Mouse (Mus musculus): ENCODE measurements around the gene Sp4.
A peak's percentile ranks its signal among the peaks of the same experiment; 100 is the strongest.

The Sp4 gene

DNA sequence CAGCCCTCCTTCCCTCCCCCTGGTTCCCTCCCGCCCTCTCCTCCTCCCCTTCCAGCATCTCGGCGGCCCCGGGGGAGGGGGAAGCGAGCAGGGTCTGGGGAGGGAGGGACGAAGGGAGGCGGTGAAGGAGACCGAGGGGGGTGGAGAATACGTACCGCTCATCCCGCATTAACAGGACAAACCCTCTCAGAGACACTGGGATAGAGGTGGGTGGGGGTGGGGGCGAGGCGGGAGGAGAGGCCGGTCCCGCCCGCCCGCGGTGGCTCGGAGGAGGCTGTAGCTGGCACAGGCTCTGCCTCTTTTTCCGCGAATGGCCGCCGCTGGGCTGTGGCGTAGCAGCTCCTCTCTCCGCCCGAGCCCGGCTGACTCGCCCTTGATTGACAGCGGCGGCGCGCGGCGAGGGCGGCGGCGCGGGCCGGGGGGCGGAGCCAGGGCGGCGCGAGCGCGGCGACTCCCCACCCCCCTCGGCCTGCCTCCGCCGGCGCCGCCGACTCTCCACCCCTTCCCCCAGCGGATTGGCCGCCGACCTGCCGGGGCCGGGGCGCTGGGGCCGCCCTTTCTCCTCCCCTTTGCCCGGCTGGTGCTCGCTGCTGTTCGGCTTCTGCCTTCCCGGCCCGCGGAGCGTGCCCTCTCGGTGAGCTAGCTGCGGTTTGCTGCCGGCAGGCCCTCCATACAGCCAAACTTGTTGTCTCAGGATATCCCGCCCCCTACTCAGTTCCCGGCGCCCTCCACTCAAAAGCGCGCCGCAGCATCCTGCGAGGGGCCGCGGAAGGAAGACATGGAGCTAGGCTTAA, at the start of gene Sp4:
TSS of gene Sp4 (minus strand) at position 369 of the 794 bp plus-strand sequence.
- peak; percentile 93 for DNase-seq (ENCODE audit: low spot score)

DNA sequence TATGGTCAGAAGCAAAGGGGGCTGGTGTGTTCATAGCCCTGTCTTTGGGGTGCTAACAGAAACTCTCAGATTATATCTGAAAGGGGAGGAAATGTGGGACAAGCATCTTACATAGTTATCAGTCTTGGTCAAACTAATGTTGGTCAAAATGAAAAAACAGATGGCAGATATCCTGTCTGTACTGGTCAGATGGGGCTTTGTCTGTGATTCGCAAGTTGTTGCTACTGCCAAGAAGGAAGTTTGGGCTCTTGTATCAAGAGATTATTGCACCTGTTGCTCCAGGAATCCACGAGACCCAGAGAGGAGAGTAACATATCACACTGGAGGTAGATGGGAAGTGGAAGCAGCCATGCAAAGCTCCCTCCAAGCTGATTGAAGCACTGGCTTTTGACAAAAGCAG, 37.9 kb upstream of the Sp4 start:
- DNase-seq (ENCODE audit: low spot score) = peak; percentile 2

DNA sequence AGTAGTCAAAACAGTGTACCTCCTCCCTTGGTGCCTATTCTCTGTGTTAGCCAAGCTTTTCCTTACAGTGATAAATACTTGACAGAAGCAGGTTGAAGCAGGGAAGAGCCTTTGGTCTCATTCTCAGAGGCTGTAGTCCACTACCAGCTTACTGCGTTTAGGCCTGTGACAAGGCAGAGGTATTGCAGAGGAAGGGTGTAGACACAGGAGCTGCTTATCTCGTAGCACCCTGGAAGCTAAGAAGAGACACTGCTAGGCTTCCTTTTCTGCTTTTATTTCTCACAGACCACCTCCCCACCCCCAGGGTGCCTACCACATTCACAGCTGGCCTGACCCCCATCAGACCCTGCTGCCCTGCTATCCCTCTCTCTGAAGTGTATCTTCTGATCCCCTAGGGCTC, 37.0 kb upstream of the Sp4 start:
- DNase-seq (ENCODE audit: low spot score) = no peak

DNA sequence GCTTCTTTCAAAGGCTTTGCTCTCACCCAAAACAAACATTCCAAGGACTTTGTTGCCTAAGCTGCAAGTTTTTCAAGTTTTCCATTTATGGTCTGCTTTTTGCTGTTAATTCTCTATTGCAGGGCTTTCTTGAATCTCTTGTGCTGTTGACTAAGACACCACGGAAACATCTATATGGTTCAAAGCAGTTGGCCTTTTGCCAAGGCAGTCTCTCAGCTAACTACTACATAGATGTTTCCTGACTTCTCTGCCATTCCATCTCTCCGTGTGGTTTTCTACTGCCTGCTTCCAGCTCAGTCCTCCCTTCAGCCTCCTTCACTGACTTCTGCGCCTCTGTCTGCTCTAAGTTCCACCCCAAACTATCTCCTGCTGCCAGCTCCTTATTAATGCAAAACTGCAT, 36.1 kb upstream of the Sp4 start:
- DNase-seq (ENCODE audit: low spot score) = no peak

DNA sequence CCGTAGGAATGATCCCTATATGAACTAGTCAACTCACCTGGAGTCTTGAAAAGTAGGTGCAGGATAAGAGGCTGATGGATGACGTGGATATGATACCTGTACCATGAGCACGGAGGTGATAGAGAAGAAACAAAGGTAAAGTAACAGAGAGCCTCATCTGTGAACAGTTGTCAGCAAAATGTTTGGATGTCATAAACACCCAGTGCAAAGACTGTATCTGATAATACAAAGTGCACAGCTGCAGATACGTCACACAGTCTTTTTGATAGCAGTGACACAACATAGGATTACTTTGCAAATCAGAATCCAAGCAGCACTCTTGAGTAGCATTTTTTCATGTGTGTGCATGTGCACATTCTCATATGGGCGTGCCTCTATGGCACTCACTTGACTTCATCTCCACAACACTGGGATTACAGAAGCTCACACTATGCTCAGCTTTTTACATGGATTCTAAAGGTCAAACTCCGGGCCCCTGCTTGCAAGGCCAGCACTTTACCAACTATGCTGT, 27.6 kb upstream of the Sp4 start:
- DNase-seq (ENCODE audit: low spot score) = no peak

DNA sequence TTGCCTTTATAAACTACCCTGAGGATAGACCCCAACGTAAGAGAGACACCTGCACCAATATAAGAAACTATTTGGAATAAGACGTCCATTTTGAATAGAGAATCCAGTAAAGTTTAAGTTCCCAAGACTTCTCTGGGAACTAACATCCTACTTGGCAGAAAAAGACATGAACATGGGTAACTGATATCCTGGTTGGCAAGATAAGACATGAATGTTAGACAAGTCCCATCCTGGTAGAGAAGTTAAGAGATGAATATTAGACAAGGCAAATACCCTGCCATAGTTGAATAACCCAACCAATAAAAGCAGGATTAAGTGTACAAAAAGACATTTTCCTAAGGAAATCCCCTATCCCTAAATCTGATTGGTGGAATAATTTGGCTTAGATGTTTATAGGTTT, 26.3 kb upstream of the Sp4 start:
- DNase-seq (ENCODE audit: low spot score) = no peak

DNA sequence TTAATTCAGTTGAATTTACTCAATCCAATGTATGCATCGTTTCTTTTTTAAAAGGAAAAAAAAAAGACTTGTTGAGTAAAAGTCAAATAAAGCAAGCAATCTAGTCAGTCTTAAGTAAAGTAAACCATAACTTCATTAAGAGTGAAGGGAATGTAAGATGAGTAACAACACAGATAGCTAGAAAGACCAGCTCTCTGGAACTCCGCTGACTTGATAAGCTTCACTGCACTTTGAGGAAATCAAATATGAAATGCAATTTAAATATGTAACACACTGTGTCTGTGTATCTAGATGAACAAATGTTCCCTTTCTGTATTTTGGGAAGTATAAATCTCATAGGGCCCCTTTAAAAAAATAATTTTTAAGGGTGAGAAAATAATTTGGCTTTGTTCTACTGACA, 24.9 kb upstream of the Sp4 start:
- DNase-seq (ENCODE audit: low spot score) = no peak

DNA sequence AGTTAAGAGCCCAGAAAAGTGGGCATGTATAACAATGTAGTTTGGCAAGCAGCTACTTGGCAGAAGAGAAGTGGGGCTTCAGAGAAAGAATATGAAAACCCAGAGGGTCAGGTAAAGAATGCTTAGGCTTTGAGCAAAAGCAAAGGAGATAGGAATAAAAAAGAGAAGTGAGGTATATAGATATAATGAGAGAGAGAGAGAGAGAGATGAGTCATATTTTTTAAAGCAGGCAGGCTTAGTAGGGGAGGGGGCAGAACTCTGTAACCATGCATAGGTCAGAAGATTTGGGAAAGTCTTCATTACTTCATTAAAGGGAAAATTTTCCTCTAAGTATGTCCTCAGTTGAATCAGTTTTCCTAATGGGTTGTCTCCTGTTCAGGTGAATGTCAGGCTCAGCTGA, 18.8 kb upstream of the Sp4 start:
- no peak for DNase-seq (ENCODE audit: low spot score)

DNA sequence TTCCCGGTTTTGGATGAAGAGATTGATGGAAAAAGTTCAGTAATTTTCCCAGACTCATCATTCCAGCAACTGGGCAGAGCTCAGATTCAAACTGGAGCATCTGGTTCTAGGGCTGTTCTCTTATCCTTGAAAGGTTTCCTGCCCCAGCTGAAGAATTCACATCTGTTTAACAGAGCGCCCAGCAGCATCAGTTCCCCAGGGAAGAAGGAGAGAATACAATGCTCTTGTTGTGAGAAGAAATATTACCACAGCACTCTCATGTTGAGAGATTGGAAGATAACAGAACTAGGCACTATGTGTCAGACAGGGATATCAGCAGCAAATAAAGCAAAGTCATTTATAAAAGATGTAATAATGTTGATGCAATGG, 13.2 kb upstream of the Sp4 start:
- DNase-seq (ENCODE audit: low spot score) = no peak

DNA sequence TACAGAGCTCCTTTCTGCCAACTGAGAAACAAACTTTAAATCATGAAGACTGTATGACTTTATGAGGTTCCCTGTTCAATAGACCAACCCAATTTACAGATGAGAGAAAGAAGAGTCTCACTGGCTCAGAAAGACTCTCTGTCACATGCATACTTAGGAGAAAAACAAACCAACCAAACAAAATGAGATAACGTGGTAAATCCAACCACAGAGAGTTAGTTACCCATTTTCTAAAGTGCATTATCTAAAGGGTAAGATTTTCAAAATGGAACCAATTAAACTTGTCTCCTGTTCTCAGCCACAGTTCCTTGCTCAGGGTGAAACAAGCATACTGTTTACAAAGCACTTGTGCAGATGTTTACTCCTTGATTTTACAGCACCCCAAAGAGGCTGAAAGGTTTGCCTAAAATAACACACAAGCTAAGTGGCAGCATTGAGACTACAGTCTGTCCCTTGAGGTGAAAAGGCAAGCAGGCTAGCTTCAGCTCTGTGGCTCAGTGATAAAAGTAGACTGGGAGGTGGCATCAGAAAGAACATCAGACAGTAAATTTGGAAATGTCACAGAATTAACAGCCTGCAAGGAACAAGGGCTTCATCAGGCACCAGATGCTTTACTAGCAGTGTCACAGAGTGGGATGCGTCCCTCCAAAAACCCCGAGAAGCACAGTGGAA, 12.7 kb upstream of the Sp4 start:
- DNase-seq (ENCODE audit: low spot score) = no peak

DNA sequence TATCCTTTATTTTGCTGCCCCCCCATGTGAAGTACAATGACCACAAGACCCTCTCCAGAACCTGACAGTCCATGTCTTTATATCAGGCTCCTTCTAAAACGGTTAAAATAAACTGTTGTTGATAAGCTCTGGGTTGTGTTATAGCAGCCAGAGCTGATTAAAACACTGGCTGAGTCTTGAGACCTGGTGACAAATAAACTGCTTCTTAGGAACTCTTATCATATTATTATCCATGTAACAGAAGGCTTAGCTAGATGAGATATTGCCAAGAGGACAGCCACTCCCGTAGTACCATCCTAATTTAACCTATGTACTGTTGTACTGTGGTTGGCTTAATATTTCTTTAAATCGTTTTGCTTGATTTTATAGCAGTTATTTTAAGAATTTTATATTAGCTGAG, 2.3 kb upstream of the Sp4 start:
- no peak for DNase-seq (ENCODE audit: low spot score)

DNA sequence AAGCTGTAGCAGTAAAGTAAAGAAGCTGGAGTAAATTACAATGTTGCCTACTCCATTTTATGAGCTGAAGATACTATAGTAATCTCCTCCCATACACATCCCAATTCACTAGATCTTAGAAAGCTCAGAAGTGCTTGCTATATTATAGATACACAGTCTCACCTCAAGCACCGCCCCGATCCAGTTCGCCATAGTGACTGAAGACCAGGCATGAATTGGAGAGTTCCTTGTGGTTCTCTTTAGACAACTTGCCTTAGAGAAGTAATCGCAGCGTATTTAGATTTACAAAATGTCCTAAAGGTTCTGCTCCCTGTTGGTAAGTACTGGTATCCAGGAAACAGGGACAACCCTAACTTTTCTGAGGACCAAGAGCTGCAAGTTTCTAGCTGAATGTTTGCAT, 1.8 kb upstream of the Sp4 start:
- peak; percentile 32 for DNase-seq (ENCODE audit: low spot score)

DNA sequence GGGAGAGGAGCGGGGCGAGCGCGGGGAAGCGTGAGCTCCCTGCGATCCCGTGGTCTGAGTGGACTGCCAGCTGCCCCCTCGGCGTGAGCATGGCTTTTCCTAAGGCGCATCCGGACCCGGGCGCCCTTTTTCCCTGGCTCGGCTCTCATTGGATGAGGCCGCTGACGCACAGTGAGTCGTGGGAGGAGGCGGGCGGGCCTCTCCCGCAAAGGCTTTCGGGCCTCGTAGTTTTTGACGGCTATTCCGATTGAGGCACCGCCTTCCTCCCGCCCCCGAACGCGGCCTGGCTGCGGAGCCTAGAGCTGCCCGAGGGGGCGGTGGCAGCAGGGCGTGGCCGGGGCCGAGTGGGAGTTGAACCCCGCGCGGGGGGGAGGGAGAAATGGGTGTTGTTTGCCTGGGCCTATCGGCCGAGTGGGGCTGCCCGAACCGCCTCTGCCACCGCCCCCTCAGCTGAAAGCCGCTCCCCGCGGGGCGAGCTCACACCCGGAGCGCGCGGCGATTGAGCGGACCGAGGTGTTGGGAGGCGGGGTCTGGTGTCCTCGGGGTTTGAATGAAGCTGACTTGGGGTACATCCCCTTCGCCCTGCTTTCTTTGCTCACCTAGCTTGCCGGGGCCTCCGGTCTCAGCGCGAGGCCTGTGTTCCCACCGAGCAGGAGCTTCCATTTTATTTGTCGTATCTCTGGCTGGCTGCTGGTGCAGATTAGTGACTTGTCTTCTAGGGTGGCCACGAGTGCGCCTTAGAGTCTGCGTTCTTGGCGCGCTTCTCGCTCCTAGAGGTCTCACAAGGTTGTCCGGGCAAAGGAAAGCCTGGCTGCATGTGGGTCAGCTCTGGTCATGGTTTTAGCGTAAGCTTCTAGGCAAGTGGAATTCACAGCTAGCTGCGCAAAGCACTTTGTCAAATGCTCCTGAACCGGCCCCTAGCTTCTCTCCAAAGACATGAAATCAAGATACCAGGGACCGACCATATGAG, 911 bp upstream of the Sp4 start:
- DNase-seq (ENCODE audit: low spot score) = peak; percentile 98

DNA sequence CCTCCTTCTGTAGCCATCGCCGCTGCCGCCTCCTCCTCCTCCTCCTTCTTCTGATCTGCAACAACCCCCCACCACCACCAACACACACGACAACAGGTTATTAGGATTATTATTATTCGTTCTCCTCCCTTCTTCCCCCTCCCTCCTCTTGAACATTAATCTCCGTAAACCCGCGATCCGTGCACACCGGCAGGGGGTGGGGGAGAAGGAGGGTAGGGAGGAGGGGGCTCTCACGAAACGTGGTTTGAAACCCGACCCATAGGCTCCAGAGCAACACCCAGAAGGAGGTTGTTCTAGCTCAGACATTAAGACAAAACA, 527 bp downstream of the Sp4 start:
- no peak for DNase-seq (ENCODE audit: low spot score)

DNA sequence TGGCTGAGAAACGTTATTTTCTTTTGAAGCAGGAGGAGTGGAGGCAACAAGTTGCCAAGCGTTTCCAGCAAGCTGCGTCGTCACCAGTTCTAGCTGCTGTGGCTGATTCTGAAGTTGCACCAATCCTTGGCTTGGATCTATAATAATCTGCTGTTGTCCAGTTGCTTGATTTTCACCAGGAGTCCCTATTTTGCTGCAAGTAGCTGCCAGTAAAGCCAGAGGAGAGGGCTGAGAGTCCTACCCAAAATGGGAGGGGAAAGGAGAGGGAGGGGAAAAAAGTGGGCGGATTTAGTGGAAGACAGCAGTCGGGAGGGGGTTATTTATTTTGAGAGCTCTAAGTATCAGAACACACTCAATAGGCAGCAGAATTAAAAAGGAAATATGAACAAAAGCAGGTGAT, 1.3 kb downstream of the Sp4 start:
- DNase-seq (ENCODE audit: low spot score) = peak; percentile 31

DNA sequence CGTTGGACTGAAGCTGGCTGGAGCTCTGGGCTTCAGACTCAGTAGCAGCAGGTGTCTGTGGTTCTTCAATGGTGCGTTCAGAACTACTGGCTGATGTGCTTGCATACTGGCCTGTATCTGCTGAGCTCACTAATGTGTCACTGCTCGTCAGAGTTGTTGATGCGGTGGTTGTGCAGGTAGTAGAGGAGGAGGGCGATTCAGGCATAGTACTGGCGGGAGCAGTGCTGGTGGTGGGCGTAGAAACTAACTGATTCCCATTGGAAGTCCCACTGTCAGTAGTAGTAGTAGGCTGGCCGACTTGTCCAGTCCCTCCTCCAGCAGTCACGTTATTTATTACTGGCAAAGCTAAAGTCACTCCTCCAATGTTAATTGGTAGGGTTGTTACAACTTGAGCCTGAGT, 2.1 kb downstream of the Sp4 start:
- no peak for DNase-seq (ENCODE audit: low spot score)

DNA sequence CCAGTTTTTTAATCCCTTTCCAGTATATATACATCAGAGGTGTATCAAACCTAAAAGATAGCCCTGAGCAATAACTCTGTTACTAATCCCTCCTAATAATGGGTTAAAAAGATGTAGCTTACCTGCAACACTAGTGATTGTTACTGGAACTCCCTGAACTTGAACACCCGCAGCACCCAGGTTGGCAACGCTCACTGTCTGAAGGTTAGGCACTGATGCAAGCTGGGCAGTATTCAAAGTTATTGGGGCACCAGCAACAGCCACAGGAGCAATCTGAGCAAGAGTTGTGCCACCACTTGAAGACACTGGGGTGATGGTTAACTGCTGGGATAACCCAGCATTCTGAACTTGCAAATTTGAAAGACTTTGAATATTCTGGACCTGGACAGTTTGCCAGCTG, 2.7 kb downstream of the Sp4 start:
- no peak for DNase-seq (ENCODE audit: low spot score)

DNA sequence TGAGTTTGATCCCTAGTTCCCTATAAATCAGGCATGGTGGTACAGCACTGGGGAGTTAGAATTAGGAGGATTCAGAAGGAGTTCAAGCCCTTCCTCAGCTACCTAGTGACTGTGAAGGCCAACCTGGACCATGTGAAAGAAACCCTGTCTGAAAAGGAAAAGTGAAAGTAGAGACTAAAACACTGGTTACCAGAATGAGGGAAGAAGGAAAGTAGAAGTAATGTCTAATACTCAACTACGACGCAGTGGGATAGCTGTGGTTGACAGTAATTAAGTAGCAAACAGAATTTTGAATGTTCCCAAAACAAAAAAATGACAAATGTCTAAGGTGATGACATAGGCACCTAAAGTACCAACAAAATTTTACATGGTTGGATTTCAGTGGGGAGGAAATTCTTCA, 5.0 kb downstream of the Sp4 start:
- DNase-seq (ENCODE audit: low spot score) = no peak

DNA sequence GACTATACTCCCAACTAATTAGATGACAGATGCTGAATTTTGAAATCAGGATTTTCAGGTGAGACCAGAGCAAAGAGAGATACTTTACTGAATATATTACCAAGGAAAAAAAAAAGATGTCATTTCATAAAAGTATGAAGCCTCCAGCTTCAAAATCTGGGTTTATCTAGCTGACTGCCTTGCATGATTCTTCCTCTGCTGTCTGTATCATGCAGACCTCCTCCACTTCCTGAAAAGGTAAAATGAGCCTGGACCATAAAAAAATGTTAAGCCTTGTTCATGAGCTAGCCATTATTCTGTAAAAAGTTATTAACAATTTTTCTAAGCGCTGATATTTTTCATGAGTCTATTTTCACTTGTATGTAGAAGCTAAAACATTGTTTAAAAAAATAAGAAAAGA, 5.4 kb downstream of the Sp4 start:
- no peak for DNase-seq (ENCODE audit: low spot score)

DNA sequence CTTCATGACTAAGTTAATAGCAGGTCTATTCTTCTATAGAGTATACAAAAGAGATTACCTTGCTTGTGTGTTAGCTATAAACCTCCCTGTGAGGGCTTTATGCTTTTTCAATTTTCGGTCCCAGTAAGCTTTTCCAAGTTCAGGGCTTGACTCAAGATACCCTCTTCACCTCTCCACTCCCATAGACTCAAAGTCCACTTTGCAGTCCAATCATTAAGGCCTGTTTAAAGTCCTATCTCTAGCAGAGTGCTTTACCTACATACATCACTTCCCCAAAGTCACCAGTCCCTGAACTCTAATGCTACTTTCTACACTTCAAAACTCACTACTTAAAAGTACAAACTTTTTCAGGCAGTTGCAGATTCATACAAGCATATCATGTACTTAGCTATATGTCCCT, 12.3 kb downstream of the Sp4 start:
- no peak for DNase-seq (ENCODE audit: low spot score)

DNA sequence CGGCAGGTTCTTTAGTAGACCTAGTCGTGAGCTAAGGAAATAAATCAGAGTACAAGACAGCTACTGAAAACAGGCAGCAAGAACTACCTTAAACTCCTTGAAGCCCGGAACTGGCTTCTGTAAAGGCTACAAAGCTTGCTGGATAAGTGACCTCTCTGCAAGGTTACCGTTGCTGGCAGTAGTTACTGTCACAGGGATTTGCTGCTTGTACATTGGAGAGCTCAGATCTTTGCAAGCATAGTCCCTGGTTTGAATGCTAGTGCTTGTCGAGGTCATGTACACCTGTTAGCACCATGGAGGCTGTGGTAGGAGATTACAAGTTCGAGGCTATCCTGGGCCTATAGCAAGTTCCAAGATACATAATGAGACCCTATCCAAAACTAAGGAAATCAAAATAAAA, 16.1 kb downstream of the Sp4 start:
- DNase-seq (ENCODE audit: low spot score) = no peak

DNA sequence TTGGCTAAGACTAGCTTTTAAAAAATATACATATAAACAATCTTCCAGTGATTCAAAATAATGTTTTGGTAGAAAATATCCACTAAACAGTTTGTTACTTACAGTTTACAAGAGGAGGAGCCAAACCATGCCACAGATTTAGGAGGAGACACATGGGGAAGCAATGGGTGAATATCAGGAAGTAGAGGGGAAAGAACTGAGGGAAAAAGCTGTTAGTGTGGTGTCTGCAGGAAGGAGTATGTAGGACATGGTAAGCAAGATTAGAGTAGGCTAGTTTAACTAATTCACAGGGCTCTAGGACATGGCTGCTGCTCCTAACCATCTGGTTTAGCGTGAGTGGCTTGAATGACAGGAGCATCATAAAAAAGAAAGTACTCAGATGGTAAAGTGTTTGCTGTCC, 19.3 kb downstream of the Sp4 start:
- no peak for DNase-seq (ENCODE audit: low spot score)

DNA sequence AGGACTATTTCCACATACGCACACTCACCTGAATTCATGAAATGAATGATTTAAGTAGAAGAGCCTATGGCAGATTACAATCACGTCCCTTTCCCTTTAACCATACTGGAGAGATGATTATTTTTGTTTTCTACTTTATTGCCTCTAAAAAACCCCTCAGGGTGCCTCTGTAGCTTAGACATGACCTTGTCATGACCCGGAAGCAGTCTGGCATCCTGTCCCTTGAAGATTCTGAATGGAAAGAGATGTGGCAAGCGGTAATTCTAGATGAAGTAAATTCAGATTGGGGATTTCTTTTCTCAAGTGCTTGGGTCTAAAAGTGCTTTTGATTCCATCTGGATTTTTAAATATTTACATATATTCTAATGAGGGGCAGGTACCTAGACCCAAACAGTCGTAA, 24.9 kb downstream of the Sp4 start:
- no peak for DNase-seq (ENCODE audit: low spot score)
